Mouse (Mus musculus): Measurements from ENCODE around the gene Crtc3. TPM values are rescaled to one million over a fixed set of nuclear protein-coding genes. Genes with fewer than 3 reads are reported as not detected.
A peak's percentile ranks its signal among the peaks of the same experiment; 100 is the strongest.

The Crtc3 gene
- polyA plus RNA-seq, 1 experiment from 2014 or later, result 27.3 TPM

- 10% methylated on average over 8 of the region's 8 CpGs for WGBS
- H3K4me3 ChIP-seq (ENCODE audit: low read length), result no peak overlapping the region
- H3K9me3 ChIP-seq (ENCODE audit: control insufficient read depth, low read length), result no peaks in the 10 kb centered on the region
- H3K36me3 ChIP-seq (ENCODE audit: control insufficient read depth, insufficient read depth, low read length), result no peaks in the 10 kb centered on the region
- H3K4me2 ChIP-seq (replicated peaks; ENCODE audit: low read depth, low read length), result peak overlapping the region; percentile 21
- peak overlapping the region; percentile 76; the same call in 1 of the 2 replicates for H3K27ac ChIP-seq (ENCODE audit: low read depth, low read length)
- no peaks in the 10 kb centered on the region for H3K27me3 ChIP-seq (ENCODE audit: control insufficient read depth, insufficient read depth, low read length)
- H3K9ac ChIP-seq (ENCODE audit: low read depth, low read length), result no peak overlapping the region; the same call in 1 of the 2 replicates
- peaks cover 22% of the 10 kb centered on the region for H3K4me1 ChIP-seq (ENCODE audit: control insufficient read depth, insufficient read depth, low read length)
- ATAC-seq (ENCODE audit: low FRiP score, low TSS enrichment), result peak; percentile 88
These were observed 59.9 kb downstream of the Crtc3 start for GRCm38 (mm10) chr7:80628708-80629183.

DNA sequence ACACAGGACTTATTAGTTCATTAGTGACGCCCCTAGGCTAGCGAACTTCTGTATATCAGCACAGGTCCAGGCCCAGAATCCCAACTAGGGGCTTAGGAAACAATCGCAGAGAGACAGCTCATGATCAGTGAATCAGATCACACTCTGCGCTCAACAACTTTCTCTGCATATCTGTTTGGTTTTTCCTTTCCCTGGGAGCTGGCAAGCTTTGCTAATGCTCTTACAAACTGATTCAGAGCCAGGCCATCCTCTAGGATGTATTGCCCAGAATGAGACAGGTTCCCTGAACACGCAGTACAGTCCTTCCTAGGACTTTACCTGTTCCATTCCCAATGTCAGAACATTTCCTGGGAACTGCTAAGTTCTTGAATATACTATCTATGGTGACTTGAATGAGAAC lies 61.7 kb downstream of the Crtc3 start:
- Histone ChIP-seq H3K27me3 (ENCODE audit: control insufficient read depth, insufficient read depth, low read length) (no peaks in the 10 kb centered on the region), H3K27ac (ENCODE audit: low read depth, low read length) (no peak overlapping the region), H3K36me3 (ENCODE audit: control insufficient read depth, insufficient read depth, low read length) (no peaks in the 10 kb centered on the region; the same call in 1 of the 2 replicates), H3K9ac (ENCODE audit: low read depth, low read length) (no peak overlapping the region), H3K4me3 (ENCODE audit: low read length) (no peak overlapping the region), H3K4me2 (replicated peaks; ENCODE audit: low read depth, low read length) (no peak overlapping the region), H3K9me3 (ENCODE audit: control insufficient read depth, low read length) (no peaks in the 10 kb centered on the region), H3K4me1 (ENCODE audit: control insufficient read depth, insufficient read depth, low read length) (peaks cover 22% of the 10 kb centered on the region)
- no peak for ATAC-seq (ENCODE audit: low FRiP score, low TSS enrichment)
- WGBS, result 73% methylated on average over 5 of the region's 5 CpGs

DNA sequence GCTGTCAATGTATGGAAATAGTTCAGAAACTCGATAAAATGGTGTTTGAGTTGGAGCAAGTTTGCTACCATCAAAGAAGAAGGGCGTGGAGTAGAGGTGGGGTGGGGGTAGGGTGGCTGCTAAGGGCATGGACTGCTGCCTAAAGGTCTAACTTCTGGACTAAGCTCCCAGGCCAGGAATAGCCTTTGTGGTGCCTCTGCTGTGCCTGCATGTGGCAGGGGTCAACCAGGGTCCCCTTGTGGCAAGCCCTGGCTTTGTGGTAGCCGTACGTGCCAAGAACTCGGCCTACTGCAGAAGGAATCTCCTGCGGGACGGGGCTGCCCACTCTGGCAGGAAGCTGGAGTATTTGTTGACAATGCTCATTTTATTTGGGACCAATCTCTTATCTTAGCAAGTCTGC lies 62.8 kb downstream of the Crtc3 start:
- no peak for ATAC-seq (ENCODE audit: low FRiP score, low TSS enrichment)
- H3K27ac ChIP-seq (ENCODE audit: low read depth, low read length), result no peak overlapping the region
- no peaks in the 10 kb centered on the region for H3K27me3 ChIP-seq (ENCODE audit: control insufficient read depth, insufficient read depth, low read length)
- WGBS, result 87% methylated on average over 7 of the region's 7 CpGs
- no peak overlapping the region for H3K4me3 ChIP-seq (ENCODE audit: low read length)
- H3K36me3 ChIP-seq (ENCODE audit: control insufficient read depth, insufficient read depth, low read length), result no peaks in the 10 kb centered on the region; the same call in 1 of the 2 replicates
- H3K4me2 ChIP-seq (replicated peaks; ENCODE audit: low read depth, low read length), result no peak overlapping the region
- H3K4me1 ChIP-seq (ENCODE audit: control insufficient read depth, insufficient read depth, low read length), result peaks cover 15% of the 10 kb centered on the region
- no peak overlapping the region for H3K9ac ChIP-seq (ENCODE audit: low read depth, low read length)
- no peaks in the 10 kb centered on the region for H3K9me3 ChIP-seq (ENCODE audit: control insufficient read depth, low read length)

- Histone ChIP-seq H3K4me3 (ENCODE audit: low read length) (no peak overlapping the region), H3K4me1 (ENCODE audit: control insufficient read depth, insufficient read depth, low read length) (peaks cover 1% of the 10 kb centered on the region), H3K9me3 (ENCODE audit: control insufficient read depth, low read length) (no peaks in the 10 kb centered on the region), H3K36me3 (ENCODE audit: control insufficient read depth, insufficient read depth, low read length) (no peaks in the 10 kb centered on the region; the same call in 1 of the 2 replicates), H3K27me3 (ENCODE audit: control insufficient read depth, insufficient read depth, low read length) (no peaks in the 10 kb centered on the region), H3K4me2 (replicated peaks; ENCODE audit: low read depth, low read length) (no peak overlapping the region), H3K27ac (ENCODE audit: low read depth, low read length) (no peak overlapping the region), H3K9ac (ENCODE audit: low read depth, low read length) (no peak overlapping the region)
- no peak for ATAC-seq (ENCODE audit: low FRiP score, low TSS enrichment)
- WGBS, result 91% methylated on average over 5 of the region's 5 CpGs
These were observed 65.4 kb downstream of the Crtc3 start for GRCm38 (mm10) chr7:80623276-80623675.

GRCm38 (mm10) chr7:80616096-80616495 lies 72.6 kb downstream of the Crtc3 start:
- Histone ChIP-seq H3K4me3 (ENCODE audit: low read length) (no peak overlapping the region), H3K9me3 (ENCODE audit: control insufficient read depth, low read length) (no peaks in the 10 kb centered on the region), H3K4me1 (ENCODE audit: control insufficient read depth, insufficient read depth, low read length) (peaks cover 25% of the 10 kb centered on the region), H3K27me3 (ENCODE audit: control insufficient read depth, insufficient read depth, low read length) (no peaks in the 10 kb centered on the region), H3K36me3 (ENCODE audit: control insufficient read depth, insufficient read depth, low read length) (no peaks in the 10 kb centered on the region; the same call in 1 of the 2 replicates), H3K4me2 (replicated peaks; ENCODE audit: low read depth, low read length) (no peak overlapping the region), H3K27ac (ENCODE audit: low read depth, low read length) (no peak overlapping the region), H3K9ac (ENCODE audit: low read depth, low read length) (no peak overlapping the region)
- ATAC-seq (ENCODE audit: low FRiP score, low TSS enrichment), result no peak
- 72% methylated on average over 9 of the region's 9 CpGs for WGBS

- Histone ChIP-seq H3K27me3 (ENCODE audit: control insufficient read depth, insufficient read depth, low read length) (no peaks in the 10 kb centered on the region), H3K9me3 (ENCODE audit: control insufficient read depth, low read length) (no peaks in the 10 kb centered on the region), H3K27ac (ENCODE audit: low read depth, low read length) (no peak overlapping the region), H3K9ac (ENCODE audit: low read depth, low read length) (no peak overlapping the region), H3K36me3 (ENCODE audit: control insufficient read depth, insufficient read depth, low read length) (no peaks in the 10 kb centered on the region; the same call in 1 of the 2 replicates), H3K4me2 (replicated peaks; ENCODE audit: low read depth, low read length) (no peak overlapping the region), H3K4me1 (ENCODE audit: control insufficient read depth, insufficient read depth, low read length) (peaks cover 25% of the 10 kb centered on the region), H3K4me3 (ENCODE audit: low read length) (no peak overlapping the region)
- no peak for ATAC-seq (ENCODE audit: low FRiP score, low TSS enrichment)
- 96% methylated on average over 3 of the region's 3 CpGs for WGBS
These were observed 74.6 kb downstream of the Crtc3 start for GRCm38 (mm10) chr7:80614042-80614441.

- Histone ChIP-seq H3K4me2 (replicated peaks; ENCODE audit: low read depth, low read length) (no peak overlapping the region), H3K27me3 (ENCODE audit: control insufficient read depth, insufficient read depth, low read length) (no peaks in the 10 kb centered on the region), H3K27ac (ENCODE audit: low read depth, low read length) (peak overlapping the region; percentile 65; the same call in 1 of the 2 replicates), H3K36me3 (ENCODE audit: control insufficient read depth, insufficient read depth, low read length) (no peaks in the 10 kb centered on the region; the same call in 1 of the 2 replicates), H3K9ac (ENCODE audit: low read depth, low read length) (no peak overlapping the region), H3K9me3 (ENCODE audit: control insufficient read depth, low read length) (no peaks in the 10 kb centered on the region), H3K4me3 (ENCODE audit: low read length) (no peak overlapping the region), H3K4me1 (ENCODE audit: control insufficient read depth, insufficient read depth, low read length) (peaks cover 25% of the 10 kb centered on the region)
- WGBS, result 14% methylated on average over 11 of the region's 11 CpGs
- ATAC-seq (ENCODE audit: low FRiP score, low TSS enrichment), result peak; percentile 74
These were observed 76.4 kb downstream of the Crtc3 start for GRCm38 (mm10) chr7:80612191-80612787.

DNA sequence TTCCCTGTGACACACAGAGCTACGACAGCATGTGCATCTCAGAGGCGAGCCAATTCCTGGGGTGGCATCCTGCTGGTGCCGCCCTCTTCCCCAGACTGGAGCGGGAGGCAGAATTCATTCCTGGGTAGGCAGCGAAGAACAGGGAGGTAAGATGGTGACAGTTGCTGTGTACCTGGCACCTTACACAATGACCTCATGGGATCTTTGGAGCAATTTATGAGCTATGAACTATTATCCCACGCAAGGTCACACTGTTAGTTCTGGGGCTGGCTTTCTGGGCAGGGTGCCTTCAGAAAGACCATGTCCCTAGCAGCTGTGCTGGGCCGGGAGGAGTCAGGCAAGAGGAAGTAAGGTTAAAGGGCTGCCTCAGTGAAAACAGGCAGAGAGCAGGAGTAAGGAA lies 77.0 kb downstream of the Crtc3 start:
- ATAC-seq (ENCODE audit: low FRiP score, low TSS enrichment), result peak; percentile 9; the same call in 1 of the 2 replicates
- peaks cover 25% of the 10 kb centered on the region for H3K4me1 ChIP-seq (ENCODE audit: control insufficient read depth, insufficient read depth, low read length)
- 45% methylated on average over 7 of the region's 7 CpGs for WGBS
- no peaks in the 10 kb centered on the region; the same call in 1 of the 2 replicates for H3K36me3 ChIP-seq (ENCODE audit: control insufficient read depth, insufficient read depth, low read length)
- peak overlapping the region; percentile 65 for H3K27ac ChIP-seq (ENCODE audit: low read depth, low read length)
- no peaks in the 10 kb centered on the region for H3K9me3 ChIP-seq (ENCODE audit: control insufficient read depth, low read length)
- H3K27me3 ChIP-seq (ENCODE audit: control insufficient read depth, insufficient read depth, low read length), result no peaks in the 10 kb centered on the region
- no peak overlapping the region for H3K4me3 ChIP-seq (ENCODE audit: low read length)
- peak overlapping the region; percentile 28; the same call in 1 of the 2 replicates for H3K9ac ChIP-seq (ENCODE audit: low read depth, low read length)
- no peak overlapping the region for H3K4me2 ChIP-seq (replicated peaks; ENCODE audit: low read depth, low read length)

GRCm38 (mm10) chr7:80607503-80607902 lies 81.2 kb downstream of the Crtc3 start:
- no peak overlapping the region for H3K4me3 ChIP-seq (ENCODE audit: low read length)
- no peak overlapping the region for H3K9ac ChIP-seq (ENCODE audit: low read depth, low read length)
- no peak for ATAC-seq (ENCODE audit: low FRiP score, low TSS enrichment)
- WGBS, result 33% methylated on average over 2 of the region's 2 CpGs
- H3K9me3 ChIP-seq (ENCODE audit: control insufficient read depth, low read length), result no peaks in the 10 kb centered on the region
- no peaks in the 10 kb centered on the region for H3K27me3 ChIP-seq (ENCODE audit: control insufficient read depth, insufficient read depth, low read length)
- no peak overlapping the region for H3K27ac ChIP-seq (ENCODE audit: low read depth, low read length)
- H3K36me3 ChIP-seq (ENCODE audit: control insufficient read depth, insufficient read depth, low read length), result peaks cover 7% of the 10 kb centered on the region
- H3K4me2 ChIP-seq (replicated peaks; ENCODE audit: low read depth, low read length), result no peak overlapping the region
- H3K4me1 ChIP-seq (ENCODE audit: control insufficient read depth, insufficient read depth, low read length), result peaks cover 13% of the 10 kb centered on the region
